In the genomic region with DNA sequence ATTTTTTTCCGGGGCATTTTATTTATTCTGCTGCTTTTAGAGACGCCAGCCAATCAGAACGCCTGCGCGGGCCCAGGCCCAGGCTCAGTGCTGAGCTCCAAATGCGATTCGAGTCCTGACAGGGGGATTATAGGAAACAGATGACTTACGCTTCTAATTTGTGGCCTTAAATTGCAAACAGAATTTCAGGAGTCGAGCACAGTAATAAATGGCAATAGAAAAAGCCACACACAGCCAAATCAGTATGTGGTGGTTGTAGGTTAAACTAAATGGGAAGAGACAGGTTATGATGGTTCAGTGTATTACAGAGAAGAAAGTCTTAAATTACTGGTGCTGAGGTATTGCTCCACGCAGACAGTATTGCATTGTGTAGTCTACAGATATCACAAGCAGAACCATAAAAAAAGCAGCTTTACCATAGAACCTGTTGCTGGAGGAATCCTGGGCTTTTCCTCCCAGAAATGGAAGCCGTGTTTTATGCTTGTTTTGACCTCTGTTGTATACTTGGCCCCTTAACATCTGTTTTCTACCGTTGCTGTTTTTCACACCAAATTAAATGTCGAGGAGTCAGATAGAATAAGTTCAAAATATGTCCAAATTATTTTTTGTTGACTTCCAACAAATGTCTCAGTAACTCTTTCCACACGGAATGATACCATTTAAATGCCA, we compare ENCODE assay signal across 11 mouse cellular contexts.
DNase-seq lines count a peak whose midpoint lies in the region; ATAC-seq lines count a peak whose summit lies in the region.
"Had no signal": no experiment of that assay in that cellular context is flagged by ENCODE, and none has a peak within 500 bp of the region (broad histone marks: within the 10 kb centered on the region; RNA-seq: fewer than 3 reads in every experiment).

No protein-coding gene starts in this region.

- no peak overlapping the region for H3K9ac ChIP-seq in embryonic facial prominence, embryonic 11.5 days (replicated peaks; ENCODE audit: low read length)
- no peak overlapping the region for H3K9ac ChIP-seq in hindbrain, embryonic 12.5 days
- H3K9ac ChIP-seq in midbrain, embryonic 14.5 days (replicated peaks; ENCODE audit: low read length): no peak overlapping the region
- H3K9ac ChIP-seq: heart, embryonic 15.5 days; kidney, embryonic 15.5 days had no signal

- no peaks in the 10 kb centered on the region for H3K27me3 ChIP-seq in embryonic facial prominence, embryonic 11.5 days (ENCODE audit: control insufficient read depth, insufficient read depth, low read length)
- H3K27me3 ChIP-seq in hindbrain, embryonic 12.5 days: no peaks in the 10 kb centered on the region
- no peaks in the 10 kb centered on the region for H3K27me3 ChIP-seq in midbrain, embryonic 14.5 days (ENCODE audit: control insufficient read depth, insufficient read depth, low read length)
- H3K27me3 ChIP-seq: heart, embryonic 15.5 days; kidney, embryonic 15.5 days had no signal

- peak; percentile 67 for DNase-seq in embryo, embryonic 10 days (ENCODE audit: low spot score)
- peak; percentile 93 for DNase-seq in embryonic facial prominence, embryonic 11.5 days (ENCODE audit: low spot score)
- peak; percentile 78 for DNase-seq in midbrain, embryonic 14.5 days
- no peak for DNase-seq in lung, postnatal 14 days
- no peak for DNase-seq in right cerebral cortex, adult 18-20 months
- DNase-seq: cerebellum, adult 18-20 months; thymus, adult 2 months had no signal

- no peak overlapping the region for H3K4me3 ChIP-seq in embryonic facial prominence, embryonic 11.5 days (ENCODE audit: low read depth, low read length)
- no peak overlapping the region for H3K4me3 ChIP-seq in hindbrain, embryonic 12.5 days
- H3K4me3 ChIP-seq in midbrain, embryonic 14.5 days (replicated peaks; ENCODE audit: low read depth, low read length): no peak overlapping the region
- H3K4me3 ChIP-seq: heart, embryonic 15.5 days; kidney, embryonic 15.5 days had no signal

- WGBS in embryonic facial prominence, embryonic 11.5 days: 15% methylated on average over 14 of the region's 14 CpGs
- 24% methylated on average over 14 of the region's 14 CpGs for WGBS in hindbrain, embryonic 12.5 days
- 16% methylated on average over 14 of the region's 14 CpGs for WGBS in midbrain, embryonic 14.5 days

- H3K4me1 ChIP-seq in embryonic facial prominence, embryonic 11.5 days (ENCODE audit: control insufficient read depth, insufficient read depth, low read length): no peaks in the 10 kb centered on the region
- H3K4me1 ChIP-seq in hindbrain, embryonic 12.5 days: peaks cover 16% of the 10 kb centered on the region
- H3K4me1 ChIP-seq in midbrain, embryonic 14.5 days (ENCODE audit: control insufficient read depth, insufficient read depth, low read length): peaks cover 15% of the 10 kb centered on the region
- H3K4me1 ChIP-seq: heart, embryonic 15.5 days had no signal

- H3K36me3 ChIP-seq in embryonic facial prominence, embryonic 11.5 days (replicated peaks; ENCODE audit: control insufficient read depth, insufficient read depth, low read depth, low read length): no peaks in the 10 kb centered on the region
- H3K36me3 ChIP-seq in hindbrain, embryonic 12.5 days: no peaks in the 10 kb centered on the region
- H3K36me3 ChIP-seq in midbrain, embryonic 14.5 days (ENCODE audit: control insufficient read depth, insufficient read depth, low read length): no peaks in the 10 kb centered on the region
- H3K36me3 ChIP-seq: heart, embryonic 15.5 days; kidney, embryonic 15.5 days had no signal

- no peak overlapping the region for H3K4me2 ChIP-seq in embryonic facial prominence, embryonic 11.5 days (ENCODE audit: low read depth, low read length)
- H3K4me2 ChIP-seq in hindbrain, embryonic 12.5 days (replicated peaks): peak overlapping the region; percentile 19
- peak overlapping the region; percentile 38 for H3K4me2 ChIP-seq in midbrain, embryonic 14.5 days (ENCODE audit: low read length)
- H3K4me2 ChIP-seq: heart, embryonic 15.5 days; kidney, embryonic 15.5 days had no signal

- no peak overlapping the region for H3K27ac ChIP-seq in embryonic facial prominence, embryonic 11.5 days (replicated peaks; ENCODE audit: low read depth, low read length)
- H3K27ac ChIP-seq in hindbrain, embryonic 12.5 days: no peak overlapping the region
- H3K27ac ChIP-seq in midbrain, embryonic 14.5 days (replicated peaks; ENCODE audit: low read depth, low read length): no peak overlapping the region
- H3K27ac ChIP-seq: heart, embryonic 15.5 days; kidney, embryonic 15.5 days had no signal

- ATAC-seq in embryonic facial prominence, embryonic 11.5 days (replicated peaks; ENCODE audit: insufficient number of reproducible peaks, low FRiP score, low TSS enrichment, low read depth): peak; percentile 85
- ATAC-seq in hindbrain, embryonic 12.5 days (ENCODE audit: low FRiP score): no peak; the same call in 1 of the 2 replicates
- ATAC-seq in midbrain, embryonic 14.5 days (ENCODE audit: low FRiP score, low TSS enrichment): no peak
- ATAC-seq in inflammation-experienced regulatory T-cells, adult 6 months: no peak

- no peaks in the 10 kb centered on the region for H3K9me3 ChIP-seq in embryonic facial prominence, embryonic 11.5 days (replicated peaks; ENCODE audit: control insufficient read depth, low read length)
- H3K9me3 ChIP-seq in hindbrain, embryonic 12.5 days (replicated peaks): no peaks in the 10 kb centered on the region
- no peaks in the 10 kb centered on the region for H3K9me3 ChIP-seq in midbrain, embryonic 14.5 days (ENCODE audit: control insufficient read depth, low read length)
- H3K9me3 ChIP-seq: heart, embryonic 15.5 days; kidney, embryonic 15.5 days had no signal

Comparison
In these comparisons a context has a peak if more than half of its experiments do, and no peak if none do; other contexts are left out.
1. DNase-seq: peak in embryo, embryonic 10 days (single experiment), embryonic facial prominence, embryonic 11.5 days (single experiment) and midbrain, embryonic 14.5 days (single experiment); none in lung, postnatal 14 days (single experiment) and right cerebral cortex, adult 18-20 months (single experiment).